Mouse (Mus musculus) liver, embryonic 16.5 days (tissue): ENCODE data around the gene Cuedc1. TPM values are rescaled to one million over a fixed set of nuclear protein-coding genes. Genes with fewer than 3 reads are reported as not detected.

Source experiments
- ATAC-seq: fragments of 200-750 bp; cut with Nextera tagmentation; 2 replicates; pipeline ENCODE4 v1.8.0; 2017; ENCODE audit warnings: low read depth, mild to moderate bottlenecking, moderate number of reproducible peaks, moderate library complexity
- H3K27ac ChIP-seq: fragments of 300-500 bp; sonication (generic); 2 replicates; pipeline ENCODE4 v1.5.1; 2014; ENCODE audit warnings: mild to moderate bottlenecking, low read length
- H3K27me3 ChIP-seq: fragments of 300-500 bp; sonication (generic); 2 replicates; pipeline ENCODE4 v1.6.1; 2014; ENCODE audit warnings: low read depth, low read length, mixed read lengths; ENCODE audit not compliant: control insufficient read depth, insufficient read depth
- H3K36me3 ChIP-seq: fragments of 300-500 bp; sonication (generic); 2 replicates; pipeline ENCODE4 v1.6.1; 2014; ENCODE audit warnings: mild to moderate bottlenecking; ENCODE audit not compliant: control insufficient read depth, insufficient read depth
- H3K4me1 ChIP-seq: fragments of 300-500 bp; sonication (generic); 2 replicates; pipeline ENCODE4 v1.6.1; 2014; ENCODE audit warnings: low read depth, low read length, mixed read lengths; ENCODE audit not compliant: control insufficient read depth
- H3K4me2 ChIP-seq: fragments of 300-500 bp; sonication (generic); 2 replicates; pipeline ENCODE4 v1.6.1; 2014; ENCODE audit warnings: low read depth, low read length, mixed read lengths
- H3K4me3 ChIP-seq: fragments of 300-500 bp; sonication (generic); 2 replicates; pipeline ENCODE4 v1.5.1; 2014; ENCODE audit warnings: low read depth, mild to moderate bottlenecking, low read length
- H3K9ac ChIP-seq: fragments of 300-500 bp; sonication (generic); 2 replicates; pipeline ENCODE4 v1.6.1; 2014; ENCODE audit warnings: low read depth, low read length
- H3K9me3 ChIP-seq: fragments of 300-500 bp; sonication (generic); replicated peaks from 2 replicates; pipeline ENCODE4 v1.6.1; 2016; ENCODE audit warnings: low read length; ENCODE audit not compliant: control insufficient read depth
- WGBS: fragments of 180-500 bp; shearing (Covaris S2); extraction: QIAGEN DNeasy Blood & Tissue Kit; methylation state at CpG from one replicate; pipeline ENCODE4 v1.1.7; 2014; ENCODE audit not compliant: insufficient replicate concordance; 5-methylcytosine and 5-hydroxymethylcytosine counted together
- polyA plus RNA-seq: library from polyadenylated mRNA; unstranded; fragments of >200 nt; fragmentation: Nextera tagmentation; extraction: Ambion mirVana; gene quantifications from 2 replicates; pipeline ENCODE4 v1.2.1, GENCODE M21; 2015

Gene Cuedc1
- polyA plus RNA-seq, 1 experiment from 2014 or later: 0.57 TPM

- Histone ChIP-seq H3K9me3 (no peaks in the 10 kb centered on the region), H3K36me3 (no peaks in the 10 kb centered on the region), H3K27me3 (no peaks in the 10 kb centered on the region), H3K4me1 (peaks cover 3% of the 10 kb centered on the region), H3K27ac (peak overlapping the region; percentile 46), H3K9ac (no peak overlapping the region), H3K4me3 (peak overlapping the region; percentile 22; the same call in 1 of the 2 replicates), H3K4me2 (peak overlapping the region; percentile 46)
- WGBS: 21% methylated on average over 23 of the region's 23 CpGs
- peak; percentile 62 for ATAC-seq
Observed at GRCm38 (mm10) chr11:88235221-88236203, 137.7 kb downstream of the Cuedc1 start.

DNA sequence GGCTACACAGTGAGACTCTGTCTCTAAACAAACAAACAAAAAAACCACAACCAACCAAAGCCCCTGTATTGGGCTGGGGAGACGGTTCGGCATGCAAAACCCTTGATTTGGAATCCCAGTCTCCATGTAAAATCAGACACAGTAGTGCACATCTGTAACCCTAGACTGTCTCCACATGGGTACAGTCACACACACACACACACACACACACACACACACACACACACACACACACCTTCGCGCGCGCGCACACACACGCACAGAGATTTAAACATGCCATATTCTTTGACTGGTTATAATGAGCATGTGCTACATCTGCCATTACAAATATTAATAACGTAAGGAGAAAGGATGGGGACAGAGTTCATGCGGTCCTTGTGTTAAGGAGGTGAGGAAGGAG is 142.4 kb downstream of the Cuedc1 start:
- Histone ChIP-seq H3K27ac (no peak overlapping the region), H3K4me3 (no peak overlapping the region), H3K4me1 (peaks cover 3% of the 10 kb centered on the region), H3K4me2 (no peak overlapping the region), H3K9ac (no peak overlapping the region), H3K27me3 (no peaks in the 10 kb centered on the region), H3K9me3 (no peaks in the 10 kb centered on the region), H3K36me3 (no peaks in the 10 kb centered on the region)
- no peak for ATAC-seq
- WGBS: 82% methylated on average over 10 of the region's 10 CpGs

GRCm38 (mm10) chr11:88240736-88241353 is 143.0 kb downstream of the Cuedc1 start:
- H3K27me3 ChIP-seq: no peaks in the 10 kb centered on the region
- H3K4me1 ChIP-seq: peaks cover 3% of the 10 kb centered on the region
- no peak overlapping the region for H3K4me2 ChIP-seq
- no peaks in the 10 kb centered on the region for H3K9me3 ChIP-seq
- no peak overlapping the region for H3K27ac ChIP-seq
- no peaks in the 10 kb centered on the region for H3K36me3 ChIP-seq
- H3K9ac ChIP-seq: no peak overlapping the region
- no peak for ATAC-seq
- 41% methylated on average over 10 of the region's 10 CpGs for WGBS
- no peak overlapping the region for H3K4me3 ChIP-seq

- H3K4me3 ChIP-seq: no peak overlapping the region
- H3K36me3 ChIP-seq: no peaks in the 10 kb centered on the region
- peak; percentile 69 for ATAC-seq
- H3K4me2 ChIP-seq: no peak overlapping the region
- H3K27me3 ChIP-seq: no peaks in the 10 kb centered on the region
- H3K9ac ChIP-seq: no peak overlapping the region
- WGBS: 51% methylated on average over 12 of the region's 12 CpGs
- H3K27ac ChIP-seq: no peak overlapping the region
- H3K4me1 ChIP-seq: peaks cover 3% of the 10 kb centered on the region
- no peaks in the 10 kb centered on the region for H3K9me3 ChIP-seq
Observed at GRCm38 (mm10) chr11:88241468-88242301, 143.8 kb downstream of the Cuedc1 start.

Other genes with a start within 250 kb of the Cuedc1 start
- gene Mks1, start 244.8 kb upstream of the Cuedc1 start, polyA plus RNA-seq: 1.2 and 1.6 TPM in 2 replicates
- gene Epx, start 222.5 kb upstream of the Cuedc1 start, polyA plus RNA-seq: 3.1 and 3.6 TPM in 2 replicates
- gene Olfr462, start 205.8 kb upstream of the Cuedc1 start, polyA plus RNA-seq: not detected in 2 replicates
- not detected in 2 replicates for gene Olfr463, start 200.7 kb upstream of the Cuedc1 start, polyA plus RNA-seq
- gene Olfr464, start 177.1 kb upstream of the Cuedc1 start, polyA plus RNA-seq: not detected in 2 replicates
- gene Dynll2, start 110.5 kb upstream of the Cuedc1 start, polyA plus RNA-seq: 5.3 and 6.0 TPM in 2 replicates
- gene Srsf1, start 50.7 kb upstream of the Cuedc1 start, polyA plus RNA-seq: 101 and 102 TPM in 2 replicates
- gene Vezf1, start 29.8 kb upstream of the Cuedc1 start, polyA plus RNA-seq: 7.3 and 7.7 TPM in 2 replicates
- 23.5 and 26.1 TPM in 2 replicates for gene Mrps23, start 106.3 kb downstream of the Cuedc1 start, polyA plus RNA-seq
- gene Ccdc182, start 196.0 kb downstream of the Cuedc1 start, polyA plus RNA-seq: not detected in 2 replicates